Mouse (Mus musculus): ENCODE results near the gene Aplf. TPM values are rescaled to one million over a fixed set of nuclear protein-coding genes. Genes with fewer than 3 reads are reported as not detected.

Aplf gene
- 1 to 10 TPM; 9.2 to 9.8 TPM for total RNA-seq (2021)
- long read RNA-seq, experiment 1, partial matches to known transcripts: 5 of 6 reads
- long read RNA-seq, experiment 1, other reads (novel, unspliced or antisense): 1 of 6 reads
- long read RNA-seq, experiment 2, partial matches to known transcripts: 2 of 2 reads
- long read RNA-seq, experiment 2, other reads (novel, unspliced or antisense): 0 of 2 reads

GRCm38 (mm10) chr6:87671771-87672517 lies at the start of gene Aplf:
Gene Aplf (minus strand): TSS chr6:87672193.
- DNase-seq (ENCODE audit: low spot score in 2 of 2): peak; percentile 80 to 88

- no peak for DNase-seq (ENCODE audit: low spot score in 2 of 2)
Measured at GRCm38 (mm10) chr6:87714091-87714490, 42.1 kb upstream of the Aplf start.

- DNase-seq (ENCODE audit: low spot score in 2 of 2): no peak
Measured at GRCm38 (mm10) chr6:87712311-87712710, 40.3 kb upstream of the Aplf start.

- no peak for DNase-seq (ENCODE audit: low spot score in 2 of 2)
Measured at GRCm38 (mm10) chr6:87706246-87706645, 34.3 kb upstream of the Aplf start.

GRCm38 (mm10) chr6:87696544-87696943 lies 24.6 kb upstream of the Aplf start:
- no peak for DNase-seq (ENCODE audit: low spot score in 2 of 2)

GRCm38 (mm10) chr6:87695947-87696346 lies 24.0 kb upstream of the Aplf start:
- no peak for DNase-seq (ENCODE audit: low spot score in 2 of 2)

- no peak for DNase-seq (ENCODE audit: low spot score in 2 of 2)
Measured at GRCm38 (mm10) chr6:87680418-87680817, 8.4 kb upstream of the Aplf start.

- no peak for DNase-seq (ENCODE audit: low spot score in 2 of 2)
Measured at GRCm38 (mm10) chr6:87672661-87673060, 668 bp upstream of the Aplf start.

GRCm38 (mm10) chr6:87671353-87671752 lies 640 bp downstream of the Aplf start:
- DNase-seq (ENCODE audit: low spot score in 2 of 2): no peak

- DNase-seq (ENCODE audit: low spot score in 2 of 2): peak; percentile 27 to 69
Measured at GRCm38 (mm10) chr6:87669894-87670588, 2.0 kb downstream of the Aplf start.

- DNase-seq (ENCODE audit: low spot score in 2 of 2): no peak
Measured at GRCm38 (mm10) chr6:87668733-87669132, 3.3 kb downstream of the Aplf start.

- no peak for DNase-seq (ENCODE audit: low spot score in 2 of 2)
Measured at GRCm38 (mm10) chr6:87667804-87668203, 4.2 kb downstream of the Aplf start.

- DNase-seq (ENCODE audit: low spot score in 2 of 2): no peak
Measured at GRCm38 (mm10) chr6:87663445-87663844, 8.5 kb downstream of the Aplf start.

GRCm38 (mm10) chr6:87662197-87662596 lies 9.8 kb downstream of the Aplf start:
- no peak for DNase-seq (ENCODE audit: low spot score in 2 of 2)

GRCm38 (mm10) chr6:87661707-87662106 lies 10.3 kb downstream of the Aplf start:
- DNase-seq (ENCODE audit: low spot score in 2 of 2): no peak

- DNase-seq (ENCODE audit: low spot score in 2 of 2): no peak
Measured at GRCm38 (mm10) chr6:87658816-87659215, 13.2 kb downstream of the Aplf start.

- DNase-seq (ENCODE audit: low spot score in 2 of 2): no peak
Measured at GRCm38 (mm10) chr6:87653904-87654638, 17.9 kb downstream of the Aplf start.

GRCm38 (mm10) chr6:87653478-87653877 lies 18.5 kb downstream of the Aplf start:
- DNase-seq (ENCODE audit: low spot score in 2 of 2): no peak

- DNase-seq (ENCODE audit: low spot score in 2 of 2): no peak
Measured at GRCm38 (mm10) chr6:87652670-87653069, 19.3 kb downstream of the Aplf start.

GRCm38 (mm10) chr6:87651787-87652186 lies 20.2 kb downstream of the Aplf start:
- no peak for DNase-seq (ENCODE audit: low spot score in 2 of 2)

- DNase-seq (ENCODE audit: low spot score in 2 of 2): no peak
Measured at GRCm38 (mm10) chr6:87638134-87638660, 33.8 kb downstream of the Aplf start.
